Mouse (Mus musculus) midbrain, embryonic 13.5 days (tissue): ENCODE results near the gene Rplp0. TPM values are rescaled to one million over a fixed set of nuclear protein-coding genes. Genes with fewer than 3 reads are reported as not detected.
A peak's percentile ranks its signal among the peaks of the same experiment; 100 is the strongest.
"Not testable (repeated sequence)": the region's sequence is repeated elsewhere in the genome, so short reads cannot be mapped to it uniquely, and the experiment has no call there.

Source experiments
- ATAC-seq: fragments of 200-750 bp; cut with Nextera tagmentation; 2 replicates; pipeline ENCODE4 v1.8.0; 2017; ENCODE audit warnings: mild to moderate bottlenecking, moderate TSS enrichment, moderate library complexity
- H3K27ac ChIP-seq: fragments of 300-500 bp; sonication (generic); 2 replicates; pipeline ENCODE4 v1.5.1; 2015; ENCODE audit warnings: inconsistent platforms, mild to moderate bottlenecking, moderate library complexity
- H3K27me3 ChIP-seq: fragments of 300-500 bp; sonication (generic); 2 replicates; pipeline ENCODE4 v1.6.1; 2015; ENCODE audit warnings: mild to moderate bottlenecking, inconsistent platforms
- H3K36me3 ChIP-seq: fragments of 300-500 bp; sonication (generic); 2 replicates; pipeline ENCODE4 v1.6.1; 2015; ENCODE audit warnings: mild to moderate bottlenecking, inconsistent platforms
- H3K4me1 ChIP-seq: fragments of 300-500 bp; sonication (generic); replicated peaks from 2 replicates; pipeline ENCODE4 v1.6.1; 2015; ENCODE audit warnings: inconsistent platforms
- H3K4me2 ChIP-seq: fragments of 300-500 bp; sonication (generic); replicated peaks from 2 replicates; pipeline ENCODE4 v1.6.1; 2015; ENCODE audit warnings: moderate library complexity, mild to moderate bottlenecking, inconsistent platforms
- H3K4me3 ChIP-seq: fragments of 300-500 bp; sonication (generic); replicated peaks from 2 replicates; pipeline ENCODE4 v1.5.1; 2015; ENCODE audit warnings: mild to moderate bottlenecking, inconsistent platforms
- H3K9ac ChIP-seq: fragments of 300-500 bp; sonication (generic); replicated peaks from 2 replicates; pipeline ENCODE4 v1.6.1; 2015; ENCODE audit warnings: mild to moderate bottlenecking, inconsistent platforms
- H3K9me3 ChIP-seq: fragments of 300-500 bp; sonication (generic); 2 replicates; pipeline ENCODE4 v1.6.1; 2016; ENCODE audit warnings: mild to moderate bottlenecking, inconsistent platforms
- WGBS: fragments of 180-500 bp; shearing (Covaris S2); methylation state at CpG from one replicate; pipeline ENCODE4 v1.1.7; 2015; 5-methylcytosine and 5-hydroxymethylcytosine counted together
- polyA plus RNA-seq: library from polyadenylated mRNA; unstranded; fragments of >200 nt; fragmentation: Nextera tagmentation; extraction: Ambion mirVana; gene quantifications from 2 replicates; pipeline ENCODE4 v1.2.1, GENCODE M21; 2015

Rplp0 gene
- polyA plus RNA-seq, 1 experiment from 2014 or later: 914 TPM

DNA sequence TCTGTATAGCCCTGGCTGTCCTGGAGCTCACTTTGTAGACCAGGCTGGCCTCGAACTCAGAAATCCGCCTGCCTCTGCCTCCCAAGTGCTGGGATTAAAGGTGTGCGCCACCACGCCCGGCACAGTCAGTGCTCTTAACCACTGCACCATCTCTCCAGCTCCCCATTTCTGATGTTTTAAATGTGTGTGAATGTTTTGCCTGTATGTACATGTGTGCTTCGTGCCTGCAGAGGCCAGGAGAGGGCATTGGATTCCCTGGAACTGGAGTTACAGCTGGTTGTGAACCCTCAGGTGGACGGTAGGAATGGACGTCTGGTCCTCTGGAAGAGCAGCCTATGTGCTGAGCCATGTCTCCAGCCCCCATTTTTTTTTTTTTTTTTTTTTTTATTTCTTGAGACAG, 41.1 kb upstream of the Rplp0 start:
- 97% methylated on average over 8 of the region's 8 CpGs for WGBS
- not testable (repeated sequence) for ATAC-seq, H3K36me3 ChIP-seq

DNA sequence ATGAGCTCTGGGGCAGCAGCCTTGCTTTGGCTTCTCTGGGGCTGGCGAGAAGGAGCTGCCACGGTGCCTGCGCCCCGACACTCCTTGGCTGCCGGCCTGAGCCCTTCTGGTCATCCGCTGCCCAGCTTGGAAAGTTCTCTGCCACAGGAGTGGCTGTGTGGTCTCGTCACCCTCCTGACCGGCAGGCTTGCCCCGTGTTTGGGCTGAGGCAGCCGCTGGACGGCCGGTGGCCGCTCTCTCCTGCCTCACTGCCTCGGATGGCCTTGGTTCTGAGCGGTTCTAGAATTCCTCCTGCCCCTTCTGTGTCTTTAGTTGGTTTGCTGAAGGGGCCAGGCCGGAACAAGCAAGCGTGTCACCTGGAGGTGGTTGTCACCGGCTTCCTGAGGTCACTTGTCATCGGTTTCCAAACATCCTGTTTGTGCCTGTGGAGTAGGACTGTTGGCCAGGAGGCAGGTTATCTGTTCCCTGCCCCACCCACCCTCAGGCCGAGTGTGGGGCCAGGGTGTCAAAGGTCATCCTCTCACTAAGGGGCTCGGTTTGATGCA, 38.9 kb upstream of the Rplp0 start:
- peaks cover 12% of the 10 kb centered on the region for H3K4me1 ChIP-seq
- H3K4me3 ChIP-seq: no peak overlapping the region
- H3K36me3 ChIP-seq: 0 out of 2 replicates have a peak, but pooled peaks cover 2% of the 10 kb centered on the region
- ATAC-seq: no peak
- H3K27ac ChIP-seq: no peak overlapping the region
- H3K4me2 ChIP-seq: no peak overlapping the region
- H3K9ac ChIP-seq: no peak overlapping the region
- H3K9me3 ChIP-seq: no peaks in the 10 kb centered on the region
- WGBS: 85% methylated on average over 21 of the region's 21 CpGs
- H3K27me3 ChIP-seq: no peaks in the 10 kb centered on the region

More for the DNA sequence above, 41.1 kb upstream of the Rplp0 start:
- not testable (repeated sequence) for H3K4me3 ChIP-seq, H3K27me3 ChIP-seq, H3K4me2 ChIP-seq, H3K4me1 ChIP-seq, H3K9me3 ChIP-seq, H3K27ac ChIP-seq, H3K9ac ChIP-seq

DNA sequence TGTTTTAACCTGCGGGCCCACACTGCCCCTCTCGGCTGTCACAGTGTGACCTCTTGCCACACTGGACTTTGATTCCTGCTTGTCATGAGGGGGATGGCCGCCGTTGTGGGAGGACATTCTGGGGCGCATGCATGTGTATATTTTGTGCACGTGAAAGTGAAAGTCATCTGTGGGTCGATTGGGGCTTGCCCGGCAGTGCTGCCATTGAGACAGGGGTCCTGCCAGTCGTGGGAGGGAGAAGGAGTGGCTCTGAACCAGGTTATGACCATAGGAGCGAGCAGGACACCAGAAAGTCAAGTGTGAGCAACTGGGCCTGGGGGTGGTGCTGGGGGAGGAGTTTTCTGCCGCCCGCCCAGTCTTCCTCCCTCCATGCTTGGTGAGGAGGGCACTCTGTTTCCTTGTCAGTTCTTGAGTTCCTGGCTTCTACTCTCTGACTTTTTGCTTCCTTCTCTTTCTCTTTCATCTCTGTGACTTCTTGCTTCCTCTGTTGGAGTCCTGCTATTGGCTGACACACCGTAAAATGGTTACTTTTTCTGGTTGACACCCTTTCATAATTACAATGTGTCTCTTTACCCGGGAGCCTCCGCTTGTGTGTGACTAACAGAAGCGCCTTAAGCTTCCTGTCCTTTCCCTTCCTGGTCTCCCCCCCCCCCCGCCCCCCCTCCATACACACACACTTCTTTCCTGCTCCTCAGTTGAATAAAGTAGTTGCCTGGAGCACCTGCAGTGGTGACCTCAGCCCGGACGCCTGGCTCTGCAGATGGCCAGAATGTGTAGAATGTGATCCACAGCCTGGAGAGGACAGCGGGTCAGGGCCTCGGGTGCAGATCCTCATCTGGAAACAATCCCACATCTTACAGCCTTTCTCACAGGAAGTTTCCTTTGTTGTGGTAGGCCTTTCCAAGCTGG, 37.5 kb upstream of the Rplp0 start:
- Histone ChIP-seq H3K27me3 (no peaks in the 10 kb centered on the region), H3K4me1 (peaks cover 12% of the 10 kb centered on the region), H3K4me3 (no peak overlapping the region), H3K9ac (no peak overlapping the region), H3K9me3 (no peaks in the 10 kb centered on the region), H3K4me2 (no peak overlapping the region), H3K27ac (no peak overlapping the region; the same call in 1 of the 2 replicates), H3K36me3 (0 out of 2 replicates have a peak, but pooled peaks cover 2% of the 10 kb centered on the region)
- ATAC-seq: no peak
- 81% methylated on average over 20 of the region's 21 CpGs for WGBS

DNA sequence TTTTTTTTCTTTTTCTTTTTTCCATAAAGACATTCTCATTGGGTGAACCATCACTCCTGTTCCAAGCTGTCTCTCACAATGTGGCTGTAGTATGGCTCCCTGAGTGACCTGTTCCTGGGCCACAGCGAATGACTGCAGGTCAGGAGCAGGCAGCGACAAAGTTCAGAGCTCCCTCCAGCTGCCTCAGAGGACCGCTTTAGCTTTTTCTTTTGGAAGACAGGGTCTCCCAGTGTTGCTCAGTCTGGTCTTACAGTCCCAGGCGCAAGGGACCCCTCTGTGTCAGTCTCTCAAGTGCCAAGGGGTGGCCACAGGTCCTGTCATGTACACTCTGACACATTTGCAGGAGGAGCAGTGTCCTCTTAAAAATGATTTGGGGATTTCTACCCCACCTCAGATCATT, 36.7 kb upstream of the Rplp0 start:
- Histone ChIP-seq H3K27ac (no peak overlapping the region), H3K4me2 (no peak overlapping the region), H3K27me3 (no peaks in the 10 kb centered on the region), H3K9me3 (no peaks in the 10 kb centered on the region), H3K4me1 (peaks cover 12% of the 10 kb centered on the region), H3K36me3 (0 out of 2 replicates have a peak, but pooled peaks cover under 1% of the 10 kb centered on the region), H3K4me3 (no peak overlapping the region), H3K9ac (no peak overlapping the region)
- no peak for ATAC-seq
- WGBS: 91% methylated on average over 4 of the region's 4 CpGs

DNA sequence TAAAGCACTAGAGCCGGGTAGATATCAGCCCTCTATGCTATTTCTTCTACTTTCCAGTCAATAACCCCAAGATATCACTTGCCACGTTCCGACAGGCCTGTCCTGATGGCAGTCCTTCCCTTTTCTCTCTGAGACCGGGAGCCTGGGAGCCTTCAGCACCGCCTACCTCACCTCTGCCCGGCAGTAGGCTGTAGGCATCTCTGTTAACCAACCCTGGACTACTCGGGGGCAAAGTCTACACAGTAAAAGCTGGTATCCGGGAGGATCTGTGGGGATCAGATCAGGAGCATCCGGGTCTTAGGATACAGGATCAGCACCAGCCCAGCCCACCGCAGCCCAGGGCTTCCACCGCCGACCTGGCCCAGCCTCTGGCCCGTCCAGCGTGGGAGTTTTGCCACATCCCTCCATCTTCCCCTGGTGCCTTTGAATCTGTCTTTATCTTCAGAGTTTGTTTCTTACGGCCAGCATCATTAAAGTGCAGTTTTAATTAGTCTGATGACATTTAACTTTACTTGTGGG, 36.2 kb upstream of the Rplp0 start:
- Histone ChIP-seq H3K27ac (no peak overlapping the region), H3K4me3 (no peak overlapping the region), H3K9me3 (no peaks in the 10 kb centered on the region), H3K4me1 (peaks cover 12% of the 10 kb centered on the region), H3K9ac (no peak overlapping the region), H3K4me2 (no peak overlapping the region), H3K27me3 (no peaks in the 10 kb centered on the region), H3K36me3 (no peaks in the 10 kb centered on the region)
- WGBS: 78% methylated on average over 15 of the region's 15 CpGs
- ATAC-seq: no peak

DNA sequence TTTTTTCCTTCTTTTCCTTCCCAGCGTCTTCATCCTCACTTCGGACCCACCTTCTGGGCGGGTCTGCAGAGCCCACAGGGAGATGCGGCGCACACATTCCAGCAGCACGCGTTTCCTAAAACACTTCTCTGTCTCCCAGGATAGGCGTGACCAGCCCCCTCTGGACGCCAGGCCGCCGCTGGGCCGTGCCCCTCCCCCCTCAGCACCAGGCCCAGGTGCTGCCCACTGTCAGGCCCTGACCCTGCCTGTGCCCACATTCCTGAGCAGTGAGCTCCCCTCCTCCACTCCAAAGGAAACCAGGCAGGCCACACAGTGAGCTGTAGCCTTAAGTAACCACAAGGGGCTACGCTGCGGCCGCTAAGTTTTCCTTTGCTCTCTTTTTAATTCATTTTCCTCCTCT, 35.3 kb upstream of the Rplp0 start:
- peak overlapping the region; percentile 51; the same call in 1 of the 2 replicates for H3K9ac ChIP-seq
- H3K27me3 ChIP-seq: no peaks in the 10 kb centered on the region
- WGBS: 6% methylated on average over 15 of the region's 15 CpGs
- H3K4me3 ChIP-seq: no peak overlapping the region
- no peaks in the 10 kb centered on the region for H3K36me3 ChIP-seq
- no peak for ATAC-seq
- H3K9me3 ChIP-seq: no peaks in the 10 kb centered on the region
- H3K27ac ChIP-seq: no peak overlapping the region
- H3K4me1 ChIP-seq: peaks cover 12% of the 10 kb centered on the region
- H3K4me2 ChIP-seq: no peak overlapping the region

DNA sequence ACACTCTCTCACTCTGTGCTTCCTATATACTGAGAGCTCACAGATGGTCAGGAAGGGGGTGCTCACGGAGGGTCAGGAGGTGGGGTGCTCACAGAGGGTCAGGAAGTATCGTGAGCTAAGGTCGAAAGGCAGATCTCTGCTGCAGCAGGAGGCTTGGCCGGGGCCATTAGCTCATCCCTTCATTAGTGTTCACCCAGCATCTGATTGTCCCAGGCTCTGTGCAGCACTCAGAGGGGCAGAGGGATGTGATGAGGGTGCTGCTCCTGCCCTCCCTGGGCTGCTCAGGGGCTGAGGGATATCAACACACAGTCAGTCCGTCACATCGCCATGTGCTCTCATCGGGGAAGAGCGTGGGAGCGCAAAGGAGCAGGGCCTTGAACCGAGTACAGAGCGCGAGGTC, 34.8 kb upstream of the Rplp0 start:
- no peak for ATAC-seq
- H3K9me3 ChIP-seq: no peaks in the 10 kb centered on the region
- WGBS: 54% methylated on average over 12 of the region's 12 CpGs
- no peaks in the 10 kb centered on the region for H3K27me3 ChIP-seq
- no peaks in the 10 kb centered on the region for H3K36me3 ChIP-seq
- peaks cover 12% of the 10 kb centered on the region for H3K4me1 ChIP-seq
- no peak overlapping the region for H3K4me3 ChIP-seq
- H3K27ac ChIP-seq: no peak overlapping the region
- H3K9ac ChIP-seq: peak overlapping the region; percentile 51; the same call in 1 of the 2 replicates
- H3K4me2 ChIP-seq: no peak overlapping the region

DNA sequence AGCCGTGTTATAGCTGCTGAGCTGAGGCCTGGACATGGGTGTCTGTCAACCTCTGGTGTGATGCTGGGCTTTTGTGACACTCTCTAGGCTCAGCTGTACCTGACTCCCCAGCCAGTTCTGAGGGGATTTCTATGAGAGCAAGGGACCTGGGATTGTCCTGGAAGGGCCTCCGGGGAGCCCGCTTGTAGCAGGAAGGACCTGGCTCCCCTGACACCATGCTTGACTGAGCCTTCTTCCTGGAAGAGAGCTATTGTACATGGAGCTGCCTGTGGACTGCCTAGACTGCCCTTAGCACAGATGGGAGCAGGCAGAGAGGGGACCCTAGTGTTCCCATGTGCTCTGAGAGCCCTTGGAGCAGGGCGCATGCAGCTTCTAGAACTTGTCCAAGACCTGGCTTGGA, 33.9 kb upstream of the Rplp0 start:
- Histone ChIP-seq H3K36me3 (no peaks in the 10 kb centered on the region), H3K4me3 (no peak overlapping the region), H3K9ac (no peak overlapping the region), H3K9me3 (no peaks in the 10 kb centered on the region), H3K4me1 (peaks cover 19% of the 10 kb centered on the region), H3K27me3 (no peaks in the 10 kb centered on the region), H3K27ac (no peak overlapping the region), H3K4me2 (no peak overlapping the region)
- no peak for ATAC-seq
- WGBS: 97% methylated on average over 4 of the region's 4 CpGs

DNA sequence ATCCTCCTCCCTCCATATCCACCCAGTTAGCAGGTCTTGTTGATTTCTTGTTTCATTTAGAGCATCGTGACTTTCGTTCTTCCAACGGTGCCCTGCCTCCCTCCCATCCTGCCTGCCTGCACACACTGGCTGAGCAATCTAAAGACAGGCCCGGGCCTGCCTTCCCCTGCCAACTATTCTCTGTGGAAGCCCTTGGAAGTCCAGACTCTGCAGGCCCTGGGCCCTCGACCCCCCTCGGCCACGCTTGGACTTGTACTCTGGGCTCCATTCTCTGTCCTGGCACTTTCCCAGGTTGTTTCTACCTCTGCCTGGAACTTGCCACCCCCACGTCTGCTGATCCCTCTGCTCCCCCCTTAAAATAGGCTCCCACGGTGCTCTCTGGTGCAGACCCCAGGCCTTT, 33.3 kb upstream of the Rplp0 start:
- WGBS: 89% methylated on average over 9 of the region's 9 CpGs
- ATAC-seq: no peak
- H3K9ac ChIP-seq: no peak overlapping the region
- H3K4me3 ChIP-seq: no peak overlapping the region
- no peaks in the 10 kb centered on the region for H3K27me3 ChIP-seq
- H3K27ac ChIP-seq: no peak overlapping the region
- no peaks in the 10 kb centered on the region for H3K36me3 ChIP-seq
- no peak overlapping the region for H3K4me2 ChIP-seq
- H3K4me1 ChIP-seq: peaks cover 23% of the 10 kb centered on the region
- no peaks in the 10 kb centered on the region for H3K9me3 ChIP-seq

DNA sequence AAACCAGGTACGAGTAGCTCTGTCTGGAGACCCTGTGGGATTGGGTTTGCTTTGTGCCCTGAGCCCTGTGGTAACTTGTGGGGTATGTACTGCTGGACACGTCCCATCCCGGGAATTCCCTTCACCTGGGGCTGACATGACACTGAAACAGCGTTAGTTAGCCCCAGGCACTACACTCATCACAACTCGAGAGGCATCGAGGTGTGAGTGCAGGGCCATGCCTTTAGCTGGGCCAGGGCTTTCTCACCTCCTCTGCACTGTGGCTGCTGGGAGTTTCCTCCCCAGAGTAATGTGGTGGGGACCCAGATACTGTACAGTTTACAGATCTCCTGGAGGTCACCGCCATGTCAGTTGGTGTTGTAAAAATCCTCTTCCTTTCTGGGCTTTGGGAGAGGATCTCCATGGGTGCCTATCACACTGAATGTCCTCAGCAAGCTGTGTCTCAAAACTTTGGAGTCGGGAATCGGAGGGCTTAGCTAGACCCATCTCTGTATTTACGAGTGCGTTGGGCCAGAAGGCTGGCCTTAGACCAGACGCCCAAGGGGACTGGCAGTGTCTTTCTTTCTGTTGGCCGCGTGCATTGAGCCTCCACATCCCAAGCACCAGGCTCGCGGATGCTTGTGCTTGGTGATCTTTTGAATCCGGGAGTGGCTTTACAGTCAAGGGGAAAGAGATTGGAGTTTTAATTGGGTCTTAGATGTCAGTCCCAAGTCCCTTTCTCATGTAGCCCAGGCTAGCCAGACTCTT, 32.6 kb upstream of the Rplp0 start:
- Histone ChIP-seq H3K4me1 (peaks cover 30% of the 10 kb centered on the region), H3K36me3 (no peaks in the 10 kb centered on the region), H3K27ac (no peak overlapping the region), H3K27me3 (no peaks in the 10 kb centered on the region), H3K9me3 (no peaks in the 10 kb centered on the region), H3K9ac (no peak overlapping the region), H3K4me2 (no peak overlapping the region), H3K4me3 (no peak overlapping the region)
- 86% methylated on average over 17 of the region's 17 CpGs for WGBS
- ATAC-seq: no peak

DNA sequence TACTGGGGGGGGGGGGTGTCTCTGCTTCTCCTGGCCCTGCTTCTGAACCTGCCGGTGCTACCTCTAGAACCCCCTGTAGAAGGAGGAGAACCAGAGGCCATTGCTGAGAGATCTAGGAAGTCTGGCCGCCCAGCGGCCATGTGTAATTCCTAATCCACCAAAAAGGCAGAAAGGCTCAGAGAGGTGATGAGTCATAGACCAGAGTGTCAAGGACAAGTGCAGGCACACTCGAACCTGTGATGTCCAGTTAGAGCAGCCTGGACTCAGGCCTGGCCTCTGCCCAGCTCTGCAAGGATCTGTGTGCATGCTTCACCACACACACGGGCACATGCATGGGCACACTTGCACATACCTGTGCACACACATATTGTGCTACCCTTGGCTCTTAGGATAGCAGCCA, 31.1 kb upstream of the Rplp0 start:
- Histone ChIP-seq H3K9ac (no peak overlapping the region), H3K27me3 (no peaks in the 10 kb centered on the region), H3K4me3 (no peak overlapping the region), H3K4me2 (no peak overlapping the region), H3K9me3 (no peaks in the 10 kb centered on the region), H3K36me3 (no peaks in the 10 kb centered on the region), H3K4me1 (peaks cover 37% of the 10 kb centered on the region), H3K27ac (no peak overlapping the region)
- WGBS: 94% methylated on average over 5 of the region's 5 CpGs
- ATAC-seq: no peak

DNA sequence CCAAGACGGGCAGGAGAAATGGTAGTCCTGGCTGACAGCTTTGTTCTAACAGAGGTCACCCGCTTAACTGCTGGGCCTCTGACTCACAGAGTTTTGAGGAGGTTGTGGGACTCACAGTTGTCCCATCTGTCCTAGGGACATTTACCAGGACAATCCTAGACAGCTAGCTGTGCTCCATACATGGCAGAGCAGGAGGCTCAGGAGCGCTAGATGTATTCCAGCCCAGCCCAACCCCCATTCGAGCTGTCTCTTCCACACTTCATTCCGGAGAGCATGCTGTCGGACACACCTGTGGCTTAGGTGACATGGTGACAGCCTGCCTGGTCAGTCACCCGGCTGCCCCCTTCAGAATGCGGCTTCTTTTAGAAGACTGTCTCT, 29.9 kb upstream of the Rplp0 start:
- Histone ChIP-seq H3K4me2 (no peak overlapping the region), H3K27ac (no peak overlapping the region), H3K9ac (no peak overlapping the region; the same call in 1 of the 2 replicates), H3K4me1 (peaks cover 35% of the 10 kb centered on the region), H3K4me3 (no peak overlapping the region), H3K27me3 (no peaks in the 10 kb centered on the region), H3K36me3 (no peaks in the 10 kb centered on the region), H3K9me3 (no peaks in the 10 kb centered on the region)
- 83% methylated on average over 8 of the region's 8 CpGs for WGBS
- ATAC-seq: no peak
